Mouse (Mus musculus): ENCODE measurements around the gene Klf6.
A peak's percentile ranks its signal among the peaks of the same experiment; 100 is the strongest.

The Klf6 gene

DNA sequence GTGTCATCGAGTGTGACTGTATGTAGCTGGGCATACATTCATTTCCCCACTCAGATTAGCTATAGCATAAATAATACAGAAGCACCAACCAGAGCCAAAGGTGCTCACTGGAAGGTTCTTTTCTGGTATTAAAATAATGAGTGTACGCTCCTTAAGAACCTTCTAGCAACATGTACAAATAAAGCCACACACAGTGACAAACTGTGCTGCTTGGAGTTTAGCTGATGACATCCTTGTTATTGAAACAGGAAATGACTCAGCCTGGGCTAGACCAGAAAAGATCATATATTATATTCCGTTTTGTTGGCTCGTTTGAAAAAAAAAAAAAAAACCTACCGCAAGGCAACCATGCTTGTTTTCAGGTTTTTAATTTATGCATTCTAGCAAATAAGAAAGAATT is 15.7 kb upstream of the Klf6 start:
- H3K27me3 ChIP-seq (ENCODE audit: control insufficient read depth, insufficient read depth, low read length, poor library complexity, severe bottlenecking), result no peaks in the 10 kb centered on the region; the same call in 1 of the 2 replicates
- DNase-seq (ENCODE audit: low read depth, low spot score), result peak; percentile 76
- H3K36me3 ChIP-seq (ENCODE audit: control insufficient read depth, insufficient read depth, low read length, poor library complexity, severe bottlenecking), result 0 out of 2 replicates have a peak, but pooled peaks cover 1% of the 10 kb centered on the region

- peak; percentile 6 for DNase-seq (ENCODE audit: low read depth, low spot score)
- Histone ChIP-seq H3K27me3 (ENCODE audit: control insufficient read depth, insufficient read depth, low read length, poor library complexity, severe bottlenecking) (no peaks in the 10 kb centered on the region; the same call in 1 of the 2 replicates), H3K36me3 (ENCODE audit: control insufficient read depth, insufficient read depth, low read length, poor library complexity, severe bottlenecking) (0 out of 2 replicates have a peak, but pooled peaks cover 1% of the 10 kb centered on the region)
Measured at GRCm38 (mm10) chr13:5846860-5847259, 14.4 kb upstream of the Klf6 start.

DNA sequence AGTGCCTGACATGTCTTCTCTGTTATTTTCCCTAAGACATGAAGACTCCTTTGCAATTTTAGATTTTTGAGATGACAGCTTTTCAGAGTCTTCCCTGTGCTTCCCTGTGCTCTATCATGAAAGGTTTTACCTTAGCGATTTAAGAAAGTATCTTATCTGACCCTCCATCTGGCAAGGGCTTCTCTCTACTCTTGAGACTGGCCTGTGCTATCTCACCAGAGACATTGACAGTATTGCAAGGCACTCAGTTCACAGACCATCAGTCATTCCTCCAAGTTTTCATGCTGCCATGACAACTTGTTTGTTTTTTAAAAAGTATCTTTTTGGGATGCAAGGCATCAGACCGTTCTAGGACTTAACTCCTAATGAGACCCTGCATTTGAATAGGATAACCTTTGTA is 13.5 kb upstream of the Klf6 start:
- DNase-seq (ENCODE audit: low read depth, low spot score), result no peak
- Histone ChIP-seq H3K27me3 (ENCODE audit: control insufficient read depth, insufficient read depth, low read length, poor library complexity, severe bottlenecking) (no peaks in the 10 kb centered on the region; the same call in 1 of the 2 replicates), H3K36me3 (ENCODE audit: control insufficient read depth, insufficient read depth, low read length, poor library complexity, severe bottlenecking) (0 out of 2 replicates have a peak, but pooled peaks cover 1% of the 10 kb centered on the region)

- Histone ChIP-seq H3K36me3 (ENCODE audit: control insufficient read depth, insufficient read depth, low read length, poor library complexity, severe bottlenecking) (peaks cover under 1% of the 10 kb centered on the region; the same call in 1 of the 2 replicates), H3K27me3 (ENCODE audit: control insufficient read depth, insufficient read depth, low read length, poor library complexity, severe bottlenecking) (no peaks in the 10 kb centered on the region)
- peak; percentile 85 for DNase-seq (ENCODE audit: low read depth, low spot score)
Measured at GRCm38 (mm10) chr13:5860651-5861156, 578 bp upstream of the Klf6 start.

- H3K36me3 ChIP-seq (ENCODE audit: control insufficient read depth, insufficient read depth, low read length, poor library complexity, severe bottlenecking), result peaks cover 6% of the 10 kb centered on the region; the same call in 1 of the 2 replicates
- no peaks in the 10 kb centered on the region for H3K27me3 ChIP-seq (ENCODE audit: control insufficient read depth, insufficient read depth, low read length, poor library complexity, severe bottlenecking)
- DNase-seq (ENCODE audit: low read depth, low spot score), result peak; percentile 74
Measured at GRCm38 (mm10) chr13:5862003-5862625, 832 bp downstream of the Klf6 start.

DNA sequence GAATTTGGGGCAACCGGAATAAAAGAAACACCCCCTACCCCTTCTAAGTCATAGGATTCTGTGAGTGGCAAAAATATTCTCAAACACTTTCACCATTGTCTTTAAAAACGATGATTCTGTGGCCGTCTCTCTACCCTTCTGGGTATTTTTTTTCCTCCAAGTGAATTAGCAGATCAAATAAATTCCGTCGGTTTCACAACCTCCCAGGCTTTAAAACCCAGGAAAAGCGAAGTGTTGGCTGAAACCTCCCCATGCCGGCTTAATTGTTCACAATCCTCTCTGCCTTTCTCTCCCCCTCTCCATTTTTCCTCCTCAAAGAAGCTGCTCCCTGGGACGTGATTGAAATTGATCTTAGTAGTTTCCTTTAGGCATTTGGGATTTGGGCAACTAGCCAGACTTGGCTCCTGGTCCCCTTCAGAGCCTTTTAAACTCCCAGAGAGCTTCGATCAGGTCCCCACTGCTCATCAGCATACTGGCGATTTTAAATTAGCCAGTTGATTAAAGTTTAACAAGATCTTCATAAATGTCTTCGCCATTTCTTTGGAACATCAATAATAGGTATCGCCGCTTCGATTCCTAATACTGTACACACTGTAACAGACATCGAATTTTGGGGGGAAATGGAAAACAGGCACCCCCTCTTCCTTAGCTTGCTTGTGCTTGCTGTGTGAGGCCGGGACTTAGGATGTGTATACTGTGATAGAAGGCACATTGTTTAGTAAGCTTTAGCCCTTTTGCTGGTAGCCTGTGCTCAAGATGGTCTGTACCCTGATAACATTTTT is 1.5 kb downstream of the Klf6 start:
- Histone ChIP-seq H3K36me3 (ENCODE audit: control insufficient read depth, insufficient read depth, low read length, poor library complexity, severe bottlenecking) (peaks cover 10% of the 10 kb centered on the region; the same call in 1 of the 2 replicates), H3K27me3 (ENCODE audit: control insufficient read depth, insufficient read depth, low read length, poor library complexity, severe bottlenecking) (no peaks in the 10 kb centered on the region)
- DNase-seq (ENCODE audit: low read depth, low spot score), result peak; percentile 38

GRCm38 (mm10) chr13:5863408-5863891 is 2.2 kb downstream of the Klf6 start:
- Histone ChIP-seq H3K27me3 (ENCODE audit: control insufficient read depth, insufficient read depth, low read length, poor library complexity, severe bottlenecking) (no peaks in the 10 kb centered on the region), H3K36me3 (ENCODE audit: control insufficient read depth, insufficient read depth, low read length, poor library complexity, severe bottlenecking) (peaks cover 16% of the 10 kb centered on the region)
- DNase-seq (ENCODE audit: low read depth, low spot score), result peak; percentile 43

GRCm38 (mm10) chr13:5864265-5865097 is 3.2 kb downstream of the Klf6 start:
- H3K27me3 ChIP-seq (ENCODE audit: control insufficient read depth, insufficient read depth, low read length, poor library complexity, severe bottlenecking), result no peaks in the 10 kb centered on the region
- DNase-seq (ENCODE audit: low read depth, low spot score), result peak; percentile 87
- H3K36me3 ChIP-seq (ENCODE audit: control insufficient read depth, insufficient read depth, low read length, poor library complexity, severe bottlenecking), result peaks cover 19% of the 10 kb centered on the region

DNA sequence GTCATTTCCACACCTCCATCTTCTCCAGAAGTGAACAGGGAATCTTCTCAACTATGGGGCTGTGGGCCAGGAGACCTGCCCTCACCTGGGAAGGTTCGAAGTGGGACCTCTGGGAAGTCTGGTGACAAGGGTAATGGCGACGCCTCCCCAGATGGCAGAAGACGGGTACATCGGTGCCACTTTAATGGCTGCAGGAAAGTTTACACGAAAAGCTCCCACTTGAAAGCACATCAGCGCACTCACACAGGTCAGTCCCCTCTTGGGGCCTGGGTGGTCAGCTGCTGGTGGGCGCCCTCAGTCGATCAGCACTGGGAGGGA is 3.8 kb downstream of the Klf6 start:
- peak; percentile 33 for DNase-seq (ENCODE audit: low read depth, low spot score)
- no peaks in the 10 kb centered on the region for H3K27me3 ChIP-seq (ENCODE audit: control insufficient read depth, insufficient read depth, low read length, poor library complexity, severe bottlenecking)
- peaks cover 19% of the 10 kb centered on the region for H3K36me3 ChIP-seq (ENCODE audit: control insufficient read depth, insufficient read depth, low read length, poor library complexity, severe bottlenecking)

- DNase-seq (ENCODE audit: low read depth, low spot score), result no peak
- Histone ChIP-seq H3K36me3 (ENCODE audit: control insufficient read depth, insufficient read depth, low read length, poor library complexity, severe bottlenecking) (peaks cover 19% of the 10 kb centered on the region), H3K27me3 (ENCODE audit: control insufficient read depth, insufficient read depth, low read length, poor library complexity, severe bottlenecking) (no peaks in the 10 kb centered on the region)
Measured at GRCm38 (mm10) chr13:5866091-5866490, 4.8 kb downstream of the Klf6 start.

DNA sequence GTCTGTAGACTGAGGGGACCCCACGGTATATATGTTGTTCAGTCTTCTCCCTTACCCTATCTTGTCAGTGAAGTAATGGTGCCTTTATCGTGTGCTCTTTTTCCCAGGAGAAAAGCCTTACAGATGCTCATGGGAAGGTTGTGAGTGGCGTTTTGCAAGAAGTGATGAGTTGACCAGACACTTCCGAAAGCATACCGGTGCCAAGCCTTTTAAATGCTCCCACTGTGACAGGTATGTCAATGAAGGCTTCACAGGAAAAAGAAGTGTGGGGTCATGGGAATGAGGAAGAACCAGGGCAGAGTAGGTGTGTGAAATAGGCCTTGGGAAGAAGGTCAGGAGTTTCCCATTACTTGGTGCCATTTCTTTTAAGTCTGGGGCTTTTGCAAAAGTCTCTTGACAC is 5.2 kb downstream of the Klf6 start:
- DNase-seq (ENCODE audit: low read depth, low spot score), result no peak
- Histone ChIP-seq H3K36me3 (ENCODE audit: control insufficient read depth, insufficient read depth, low read length, poor library complexity, severe bottlenecking) (peaks cover 19% of the 10 kb centered on the region), H3K27me3 (ENCODE audit: control insufficient read depth, insufficient read depth, low read length, poor library complexity, severe bottlenecking) (no peaks in the 10 kb centered on the region)

DNA sequence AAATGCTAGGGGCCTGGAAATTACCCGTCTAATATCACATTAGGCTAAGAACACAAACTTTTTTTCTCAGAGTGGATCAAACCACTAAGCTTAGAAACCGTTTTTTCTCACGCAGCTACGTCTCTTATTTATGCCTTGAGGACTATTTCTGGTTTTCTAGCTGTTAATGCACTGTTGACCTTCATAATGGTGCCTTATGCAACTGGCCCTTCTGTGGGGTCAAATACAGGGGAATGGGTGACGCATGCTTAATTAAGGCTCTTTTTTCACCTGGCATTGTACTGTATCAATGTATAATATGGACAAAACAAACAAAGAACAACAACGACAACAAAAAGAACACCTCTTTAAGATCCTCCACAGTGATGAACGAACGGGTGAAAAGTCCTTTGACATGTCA is 7.1 kb downstream of the Klf6 start:
- H3K27me3 ChIP-seq (ENCODE audit: control insufficient read depth, insufficient read depth, low read length, poor library complexity, severe bottlenecking), result no peaks in the 10 kb centered on the region
- DNase-seq (ENCODE audit: low read depth, low spot score), result no peak
- H3K36me3 ChIP-seq (ENCODE audit: control insufficient read depth, insufficient read depth, low read length, poor library complexity, severe bottlenecking), result peaks cover 19% of the 10 kb centered on the region

GRCm38 (mm10) chr13:5869433-5869832 is 8.2 kb downstream of the Klf6 start:
- no peak for DNase-seq (ENCODE audit: low read depth, low spot score)
- peaks cover 19% of the 10 kb centered on the region for H3K36me3 ChIP-seq (ENCODE audit: control insufficient read depth, insufficient read depth, low read length, poor library complexity, severe bottlenecking)
- no peaks in the 10 kb centered on the region for H3K27me3 ChIP-seq (ENCODE audit: control insufficient read depth, insufficient read depth, low read length, poor library complexity, severe bottlenecking)

DNA sequence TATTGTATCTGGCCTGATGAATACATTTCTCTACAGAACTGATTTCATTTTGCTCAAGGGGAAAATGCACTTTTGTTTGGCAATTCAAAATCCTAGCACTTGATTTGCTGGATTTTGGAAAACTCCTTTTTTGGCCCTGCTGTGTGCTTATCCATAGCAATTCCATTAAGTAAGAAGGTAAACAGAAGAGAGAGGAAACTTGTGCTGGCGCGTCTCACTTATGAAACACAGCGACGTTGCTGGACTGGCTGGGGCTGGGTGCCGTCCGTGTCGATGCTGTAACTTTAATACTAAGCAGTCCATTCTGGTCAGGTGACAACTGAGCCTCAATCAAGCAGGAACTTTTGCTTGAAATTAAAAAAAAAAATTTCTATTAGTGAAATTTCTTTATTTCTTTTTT is 8.6 kb downstream of the Klf6 start:
- H3K27me3 ChIP-seq (ENCODE audit: control insufficient read depth, insufficient read depth, low read length, poor library complexity, severe bottlenecking), result no peaks in the 10 kb centered on the region
- peaks cover 19% of the 10 kb centered on the region for H3K36me3 ChIP-seq (ENCODE audit: control insufficient read depth, insufficient read depth, low read length, poor library complexity, severe bottlenecking)
- no peak for DNase-seq (ENCODE audit: low read depth, low spot score)

Measured in splenic B cell, adult 2 months (primary cell).